Mouse (Mus musculus): Measurements from ENCODE around the gene Wdr86.

GRCm38 (mm10) chr5:24778843-24779140 lies 48.3 kb upstream of the Wdr86 start:
- TF ChIP-seq POLR2A (IDR thresholded peaks at IDR 0.05; ENCODE audit: extremely low read depth, insufficient read depth, low read length) (no peak), CTCF (IDR thresholded peaks at IDR 0.05; ENCODE audit: extremely low read depth, insufficient read depth, low read length) (no peak)

Measured in cortical plate, adult 2 months (tissue).